Mouse (Mus musculus) G1E-ER4 (cell line): ENCODE results near the gene Iqck. TPM values are rescaled to one million over a fixed set of nuclear protein-coding genes. Genes with fewer than 3 reads are reported as not detected.

Experiments used
- GATA1 ChIP-seq: IDR thresholded peaks from one replicate; pipeline ENCODE4 v1.8.0; 2012; ENCODE audit warnings: low read length, inconsistent platforms
- polyA plus RNA-seq: library from polyadenylated mRNA; stranded (reverse); fragments of >175 nt; gene quantifications from 2 replicates; pipeline ENCODE4 v1.2.3, GENCODE M21; 2012

The Iqck gene
- polyA plus RNA-seq = 0.11 and 0.29 TPM in 2 replicates

DNA sequence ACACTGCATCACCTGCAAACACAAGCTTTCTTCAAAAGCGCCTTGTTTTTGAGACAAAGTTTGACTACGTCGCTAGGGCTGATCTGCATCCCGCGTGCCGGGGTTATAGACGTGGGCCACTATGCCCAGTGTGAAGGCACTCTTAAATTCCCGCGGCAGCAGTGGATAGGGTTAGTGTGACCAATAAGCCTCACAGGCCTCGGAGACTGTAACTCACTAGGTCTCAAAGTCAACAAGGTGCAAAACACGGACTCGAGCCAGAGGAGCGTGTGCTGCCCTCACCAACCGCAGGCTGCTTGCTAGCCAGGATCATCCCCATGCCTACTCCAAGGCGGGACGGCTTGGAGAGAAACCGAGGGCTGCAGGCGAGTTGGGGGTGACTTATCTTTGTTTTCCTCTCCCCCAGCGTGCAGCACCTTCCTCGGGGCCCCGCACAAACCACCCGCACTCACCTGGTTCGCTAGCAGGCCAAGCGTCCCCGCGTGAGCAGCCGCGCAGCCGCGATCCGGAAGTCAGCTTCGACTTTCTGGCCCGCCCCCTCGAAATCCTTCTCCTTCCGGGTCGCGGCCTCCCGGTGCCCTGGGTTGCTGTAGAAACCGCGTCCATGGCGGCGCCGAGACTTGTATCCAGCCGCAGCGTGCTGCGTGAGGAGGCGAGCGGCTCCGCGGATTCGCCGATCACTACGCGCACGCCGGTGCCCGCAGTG, at the start of gene Iqck:
TSS of gene Iqck (plus strand) at position 582 of the 706 bp plus-strand sequence.
- no peak for TF ChIP-seq GATA1

DNA sequence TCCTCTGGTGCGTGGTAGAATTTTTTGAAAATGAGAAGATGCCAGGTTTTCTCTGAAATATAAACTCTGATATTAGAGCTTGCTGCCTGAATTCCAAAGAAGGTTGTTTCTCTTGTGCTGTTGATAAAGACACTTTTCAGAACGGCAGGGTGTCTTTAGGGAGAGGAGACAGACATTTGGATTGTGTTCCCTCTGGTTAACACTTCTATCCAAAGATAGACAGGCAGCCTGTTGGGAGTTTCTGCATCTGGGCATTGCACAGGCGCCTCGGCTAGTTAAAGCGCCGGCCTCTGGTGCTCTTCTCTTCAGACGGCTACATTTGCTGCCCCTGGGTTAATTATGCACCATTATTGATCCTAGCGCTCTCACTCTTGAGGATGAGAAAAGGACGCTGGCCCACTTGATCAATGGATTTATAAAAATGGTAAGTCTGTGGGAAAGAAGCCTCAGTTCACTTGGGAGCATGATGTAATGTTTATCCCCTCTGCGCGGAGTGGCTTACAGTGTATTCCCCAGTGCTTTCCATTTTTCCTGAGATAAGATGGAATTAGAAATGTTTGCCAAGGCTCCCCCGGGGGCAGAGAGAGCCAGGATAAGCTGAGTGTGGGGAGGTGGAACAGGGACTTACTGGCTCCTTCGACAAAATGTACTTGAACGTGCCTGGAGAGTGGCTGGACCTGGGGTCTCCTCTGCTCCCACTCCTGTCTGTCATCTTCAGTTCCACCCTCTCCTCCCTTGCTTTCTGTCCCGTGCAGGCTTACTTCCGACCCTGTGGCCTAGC, 48.7 kb upstream of the Iqck start:
- no peak for TF ChIP-seq GATA1

DNA sequence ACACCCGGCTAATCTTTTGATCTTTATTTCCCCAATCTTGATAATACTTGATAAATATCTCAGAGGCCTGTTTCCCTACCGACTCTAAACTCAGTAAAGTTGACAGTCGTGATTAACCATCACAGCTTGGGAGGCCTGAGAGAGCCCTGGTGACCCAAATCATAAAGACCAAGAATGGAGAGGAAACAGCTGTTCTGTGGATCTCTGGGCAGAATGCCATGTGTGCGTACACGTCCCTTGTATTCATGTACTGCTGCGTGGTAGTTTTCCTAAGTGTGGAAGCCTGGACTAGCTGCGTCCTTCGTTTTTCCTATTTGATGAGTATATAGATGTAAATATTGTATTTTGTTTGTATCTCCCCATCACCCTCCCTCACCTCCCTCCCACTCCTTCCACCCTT, 47.7 kb upstream of the Iqck start:
- TF ChIP-seq GATA1 = no peak

DNA sequence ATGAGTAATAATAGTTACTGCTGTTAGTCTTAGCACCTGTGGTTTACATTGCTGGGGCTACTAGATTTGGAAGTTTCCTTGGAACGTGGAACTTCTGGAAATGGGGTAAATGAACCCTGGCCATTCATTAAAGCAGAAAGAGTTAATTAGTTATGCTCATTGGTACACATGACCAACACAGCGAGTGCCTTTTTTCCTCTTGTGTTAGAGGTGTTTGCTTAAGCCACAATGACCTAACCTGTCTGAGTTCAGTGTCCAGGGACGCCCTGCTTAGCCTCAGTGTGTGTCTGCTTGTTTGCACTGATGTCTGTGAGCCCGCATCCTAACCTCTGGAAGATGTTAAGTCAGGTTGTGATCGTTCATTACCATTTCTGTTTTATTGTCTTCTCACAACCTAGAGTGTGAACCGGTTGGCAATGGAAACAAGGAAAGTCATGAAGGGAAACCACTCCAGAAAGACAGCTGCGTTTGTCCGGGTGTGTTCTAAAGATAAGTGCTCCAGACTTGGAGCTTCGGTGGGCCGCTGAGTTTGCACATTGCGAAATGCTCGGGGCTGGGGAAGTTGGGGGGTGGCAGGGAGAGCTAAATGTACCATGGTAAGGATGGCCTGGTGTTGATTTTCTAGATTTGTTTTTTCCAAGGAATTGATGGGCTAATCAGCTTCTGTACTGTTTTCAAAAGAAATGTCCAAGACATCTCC, 44.0 kb upstream of the Iqck start:
- no peak for TF ChIP-seq GATA1

DNA sequence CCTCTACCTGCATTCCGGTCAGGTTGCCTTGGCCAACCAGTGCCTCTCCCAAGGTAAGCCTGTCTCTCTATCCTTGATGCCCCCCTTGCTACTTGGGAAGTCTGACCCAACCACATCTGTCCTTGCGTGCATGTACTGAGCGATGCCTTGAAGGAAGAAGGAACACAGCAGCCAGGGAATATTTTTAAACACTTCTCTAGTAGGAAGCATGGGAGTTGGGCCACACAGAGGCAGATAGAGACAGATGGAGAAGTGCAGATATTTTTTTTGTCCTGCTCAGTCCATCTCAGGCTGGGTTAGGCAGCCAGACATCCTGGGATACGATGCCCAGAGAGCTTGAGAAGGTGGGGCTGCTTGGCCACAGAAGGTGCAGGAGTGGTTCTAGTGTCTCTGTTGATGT, 42.0 kb upstream of the Iqck start:
- no peak for TF ChIP-seq GATA1

DNA sequence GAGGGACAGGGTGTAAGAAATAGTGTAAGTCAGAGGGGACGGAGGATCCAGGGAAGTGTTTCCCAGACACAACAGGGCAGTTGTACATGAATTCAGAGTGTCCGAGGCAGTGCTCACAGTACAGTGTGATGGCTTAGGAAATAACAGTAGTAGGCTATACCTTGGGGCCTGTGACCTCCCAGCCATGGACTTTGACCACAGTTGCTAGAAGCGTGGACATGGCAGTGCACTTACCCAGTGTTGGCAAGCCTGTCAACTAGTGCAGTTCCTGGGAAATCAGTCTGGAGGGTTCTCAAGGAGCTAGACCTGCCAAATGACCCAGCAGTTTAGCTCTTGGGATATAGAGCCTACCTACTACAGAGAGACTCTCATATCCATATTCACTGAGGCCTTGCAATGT, 39.3 kb upstream of the Iqck start:
- TF ChIP-seq GATA1 = no peak

DNA sequence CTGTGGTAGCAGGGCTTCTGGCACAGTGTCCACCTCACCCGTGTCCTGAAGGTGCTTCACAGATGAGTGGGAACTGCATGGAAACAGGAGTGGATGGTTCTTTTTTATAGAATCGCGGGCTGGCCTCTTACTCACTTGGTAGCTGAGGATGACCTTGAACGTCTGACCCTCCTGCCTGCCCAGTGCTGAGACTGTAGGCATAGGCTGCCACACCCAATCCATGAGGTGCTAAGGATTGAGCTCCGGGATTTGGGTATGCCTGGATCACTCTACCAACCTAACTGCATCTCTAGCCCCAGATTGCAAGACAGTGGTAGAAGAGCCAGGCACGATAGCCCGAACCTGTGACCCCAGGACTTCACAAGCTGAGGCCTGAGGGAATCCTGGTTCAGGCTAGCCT, 37.8 kb upstream of the Iqck start:
- TF ChIP-seq GATA1 = no peak

DNA sequence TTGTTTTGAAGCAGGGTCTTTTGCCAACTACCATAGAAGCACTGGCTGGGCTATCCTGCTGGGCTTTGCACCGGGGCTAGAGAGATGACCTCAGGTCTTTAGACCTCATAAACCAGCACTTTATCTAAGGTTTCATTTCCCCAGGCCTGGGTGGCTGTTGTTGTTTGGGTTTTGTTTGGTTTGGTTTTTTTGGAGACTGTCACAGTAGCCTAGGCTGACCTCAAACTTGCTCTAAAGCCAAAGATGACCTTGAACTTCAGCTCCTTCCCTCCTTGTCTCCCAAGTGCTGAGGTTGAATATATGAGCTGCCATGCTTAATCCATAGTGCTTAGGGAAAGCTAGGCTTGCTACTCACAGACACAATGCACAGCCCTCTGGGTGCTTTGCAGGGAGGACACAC, 35.9 kb upstream of the Iqck start:
- TF ChIP-seq GATA1 = no peak

DNA sequence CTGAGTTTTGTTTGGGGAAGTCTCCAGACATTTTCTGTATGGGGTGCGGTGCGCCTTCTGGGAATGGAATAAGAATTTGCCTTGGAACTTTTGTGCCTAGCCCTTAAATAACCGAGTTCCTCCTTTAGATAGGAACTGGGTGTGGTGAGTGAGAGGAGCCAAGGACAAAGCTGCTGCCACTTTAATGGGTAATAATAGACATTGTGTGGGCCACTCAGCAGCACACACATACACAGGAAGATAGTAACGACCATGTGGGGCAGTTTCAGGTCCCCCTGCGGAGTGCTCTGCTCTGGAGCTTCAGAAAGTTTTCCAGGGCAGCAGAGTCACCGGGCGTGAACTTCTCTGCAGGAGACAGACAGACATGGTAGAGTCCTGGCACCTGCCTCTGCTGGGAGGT, 34.2 kb upstream of the Iqck start:
- no peak for TF ChIP-seq GATA1

DNA sequence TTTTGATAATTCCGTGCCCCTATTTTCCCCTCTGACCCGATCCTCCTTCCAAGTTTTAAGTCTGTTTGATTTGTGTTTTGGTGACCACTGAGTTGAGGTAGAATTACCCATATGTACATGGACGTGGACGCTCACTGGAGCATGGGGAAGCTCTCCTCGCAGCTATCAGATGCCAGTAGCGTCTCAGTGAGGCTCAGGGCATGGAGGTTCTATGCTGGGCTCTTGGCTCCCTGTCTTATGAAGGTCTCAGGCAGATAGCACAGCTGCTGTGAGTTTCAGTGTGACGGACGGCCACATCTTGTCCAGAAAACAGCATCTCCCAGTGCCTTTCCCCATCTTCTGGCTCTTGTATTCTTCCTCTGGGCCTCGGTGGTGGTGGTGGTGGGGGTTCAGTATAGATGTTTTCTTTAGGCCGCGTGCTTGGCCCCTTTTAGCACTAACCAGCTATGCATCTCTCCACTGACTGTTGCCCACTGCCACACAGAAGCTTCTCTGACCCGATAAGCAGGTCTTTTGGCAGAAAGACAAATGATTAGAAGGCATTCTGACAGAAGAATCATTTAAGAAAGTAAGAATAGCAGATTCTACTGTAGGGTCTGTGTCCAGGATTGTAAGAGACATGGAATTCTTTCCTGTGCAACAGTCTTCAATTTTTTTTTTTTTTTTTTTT, 33.5 kb upstream of the Iqck start:
- no peak for TF ChIP-seq GATA1

DNA sequence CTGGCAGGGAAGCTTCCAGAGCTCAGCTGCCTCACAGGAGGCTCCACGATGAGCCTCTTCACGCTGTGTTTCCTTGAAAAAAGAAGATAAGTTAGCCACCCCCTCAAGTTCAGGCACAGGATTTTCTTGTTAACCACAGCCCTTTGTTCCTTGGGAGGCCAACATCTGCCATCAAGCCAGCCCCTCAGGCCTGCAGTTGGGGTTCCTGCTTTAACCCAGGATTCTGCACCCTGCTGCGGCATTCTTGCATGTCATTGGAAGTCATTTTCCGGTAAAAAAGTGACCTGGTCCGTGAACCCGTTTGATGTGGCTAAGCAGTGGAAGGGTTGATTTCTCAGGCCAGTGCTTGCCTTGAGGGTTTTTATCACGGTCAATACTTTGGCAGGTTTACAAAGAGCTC, 31.1 kb upstream of the Iqck start:
- no peak for TF ChIP-seq GATA1

DNA sequence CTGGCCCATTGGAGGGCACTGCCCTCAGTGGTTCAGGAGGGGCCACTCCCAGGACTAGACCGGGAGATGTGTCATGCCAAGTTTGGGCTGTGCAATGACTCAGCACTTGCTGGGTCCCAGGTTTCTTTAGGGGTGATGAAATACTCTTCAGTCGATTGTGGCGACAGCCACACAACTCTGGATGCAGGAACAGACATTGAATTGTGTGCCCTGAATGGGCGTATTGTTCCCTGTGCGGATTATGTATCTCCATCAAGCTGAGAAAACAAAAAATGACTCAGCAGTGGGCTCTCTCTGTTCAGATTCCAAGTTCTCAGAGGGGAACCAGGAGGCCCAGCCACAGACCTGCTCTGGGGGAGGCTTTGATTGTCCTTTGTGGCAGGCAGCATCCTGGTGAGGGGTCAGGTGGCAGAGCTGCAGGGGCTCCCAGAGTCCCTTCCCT, 27.6 kb upstream of the Iqck start:
- no peak for TF ChIP-seq GATA1

DNA sequence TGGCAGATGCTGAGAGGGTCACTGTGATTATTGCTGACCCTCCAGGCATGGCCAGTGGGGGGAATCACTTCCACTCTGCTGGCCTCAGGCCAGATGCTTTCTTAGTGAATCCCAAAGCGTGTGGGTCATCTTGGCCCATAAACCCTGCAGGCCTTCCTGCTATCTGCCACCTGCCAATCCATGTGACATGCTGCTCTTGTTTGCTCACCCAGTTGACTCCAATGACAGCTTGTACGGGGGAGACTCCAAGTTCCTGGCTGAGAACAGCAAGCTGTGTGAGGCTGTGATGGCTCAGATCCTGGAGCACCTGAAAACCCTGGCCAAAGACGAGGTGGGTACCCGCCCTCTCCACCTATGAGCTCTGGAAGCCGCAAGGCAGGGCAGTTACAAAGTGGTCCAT, 17.7 kb upstream of the Iqck start:
- no peak for TF ChIP-seq GATA1

DNA sequence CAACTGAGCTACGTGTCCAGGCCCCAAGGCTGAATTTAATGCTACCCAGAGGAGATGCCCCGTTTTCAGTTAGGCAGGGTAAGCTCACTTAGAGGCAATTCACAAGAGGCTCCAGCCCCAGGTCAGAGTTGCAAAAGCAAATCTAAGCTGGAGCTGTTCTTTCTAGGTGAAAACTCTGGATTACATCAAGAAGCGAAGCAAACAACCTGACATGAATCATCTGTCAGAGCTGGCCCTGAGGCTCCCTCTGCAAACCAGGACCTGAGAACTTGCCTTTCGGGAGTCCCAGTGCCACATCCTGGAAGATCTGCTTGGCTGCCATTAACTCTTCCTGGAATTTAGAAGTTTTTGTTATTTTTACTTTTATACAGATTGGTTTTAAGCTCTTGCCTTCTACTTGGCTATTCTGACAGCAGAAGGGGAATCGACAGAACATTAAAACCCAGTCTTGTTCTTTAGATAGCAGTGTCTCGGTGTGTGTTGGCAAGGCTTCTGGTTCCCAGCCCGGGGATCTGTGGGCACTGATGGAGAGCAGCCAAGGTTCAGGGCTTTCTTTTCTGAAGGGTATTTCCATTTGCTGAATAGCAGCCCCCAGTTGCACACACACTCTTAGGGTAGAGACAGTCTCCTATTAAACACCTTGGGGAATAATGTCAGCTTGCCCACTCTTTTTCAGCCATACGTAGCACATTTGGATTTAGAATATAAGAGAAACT, 14.4 kb upstream of the Iqck start:
- TF ChIP-seq GATA1 = no peak

DNA sequence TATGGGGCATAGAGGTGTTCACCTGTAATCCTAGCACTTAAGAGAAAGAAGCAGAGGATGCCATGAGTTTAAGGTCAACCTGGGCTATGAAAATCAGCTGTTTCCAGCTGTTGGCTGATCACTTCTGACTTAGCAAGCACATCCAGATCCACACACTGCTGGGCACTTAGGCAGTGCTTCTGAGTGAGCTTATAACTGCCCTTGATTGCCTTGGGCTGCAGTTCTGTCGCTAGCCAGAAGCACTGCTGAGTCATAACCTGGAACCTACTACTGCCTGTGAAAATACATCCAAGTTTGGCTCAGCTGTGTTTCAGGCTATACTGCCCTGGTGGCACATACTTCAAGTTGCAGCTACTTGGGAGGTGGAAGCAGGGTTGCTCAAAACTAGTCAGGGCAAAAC, 13.8 kb upstream of the Iqck start:
- no peak for TF ChIP-seq GATA1
